Mouse (Mus musculus): ENCODE measurements at regions not wholly inside any gene's neighbourhood (a gene's known extent, or its start where the extent isn't known, plus 50 kb on each side); places are given as distances from the start of the nearest gene placed in this dataset.

GRCm38 (mm10) chr17:15977374-15978031 is 146.7 kb upstream of the Rgmb start:
- peak; percentile 65 to 83 for DNase-seq

GRCm38 (mm10) chr17:15971351-15971685 is 140.5 kb upstream of the Rgmb start:
- DNase-seq: no peak

- DNase-seq: no peak
Observed at GRCm38 (mm10) chr17:15970481-15971350, 139.9 kb upstream of the Rgmb start.

GRCm38 (mm10) chr17:15968331-15968730 is 137.5 kb upstream of the Rgmb start:
- DNase-seq: no peak

GRCm38 (mm10) chr17:15955656-15956055 is 124.8 kb upstream of the Rgmb start:
- no peak for DNase-seq

- DNase-seq: no peak
Observed at GRCm38 (mm10) chr17:15951641-15952040, 120.8 kb upstream of the Rgmb start.

- no peak for DNase-seq
Observed at GRCm38 (mm10) chr17:15949753-15950152, 118.9 kb upstream of the Rgmb start.

- no peak for DNase-seq
Observed at GRCm38 (mm10) chr17:15942378-15942777, 111.5 kb upstream of the Rgmb start.

GRCm38 (mm10) chr17:15918609-15919008 is 87.8 kb upstream of the Rgmb start:
- DNase-seq: no peak

- peak; percentile 4 to 7 for DNase-seq
Observed at GRCm38 (mm10) chr17:15898689-15899419, 68.0 kb upstream of the Rgmb start.

GRCm38 (mm10) chr17:15895968-15896367 is 65.1 kb upstream of the Rgmb start:
- DNase-seq: peak; percentile 5 to 45

- DNase-seq: no peak
Observed at GRCm38 (mm10) chr17:15891896-15892675, 61.2 kb upstream of the Rgmb start.

- no peak for DNase-seq
Observed at GRCm38 (mm10) chr17:15890595-15891140, 59.8 kb upstream of the Rgmb start.

GRCm38 (mm10) chr17:15882803-15883202 is 52.0 kb upstream of the Rgmb start:
- no peak for DNase-seq

GRCm38 (mm10) chr17:15882245-15882644 is 51.4 kb upstream of the Rgmb start:
- no peak for DNase-seq
